Mouse (Mus musculus): ENCODE results near the gene Pfkl. TPM values are rescaled to one million over a fixed set of nuclear protein-coding genes. Genes with fewer than 3 reads are reported as not detected.

The Pfkl gene
- polyA plus RNA-seq (2016; fragmentation: Nextera tagmentation; extraction: Ambion mirVana): 187 and 243 TPM in 2 replicates

- Histone ChIP-seq H3K27me3 (ENCODE audit: insufficient read depth, poor library complexity, severe bottlenecking) (0 out of 2 replicates have a peak, but pooled peaks cover 3% of the 10 kb centered on the region), H3K27ac (peak within 1 kb of the TSS; percentile 98), H3K9me3 (peaks cover 5% of the 10 kb centered on the region; the same call in 1 of the 2 replicates), H3K36me3 (peaks cover 14% of the 10 kb centered on the region), H3K4me3 (peak within 1 kb of the TSS; percentile 87), H3K4me1 (replicated peaks) (peaks cover 54% of the 10 kb centered on the region)
- no peak for DNase-seq (ENCODE audit: low spot score)
- under 1% methylated on average over 9 of the region's 9 CpGs for WGBS
Observed at GRCm38 (mm10) chr10:78009945-78010293, at the start of gene Pfkl. Gene Pfkl (minus strand): TSS chr10:78010083.

GRCm38 (mm10) chr10:78057056-78057455, 47.2 kb upstream of the Pfkl start:
- DNase-seq (ENCODE audit: low spot score): no peak
- WGBS: 90% methylated on average over 8 of the region's 8 CpGs
- Histone ChIP-seq H3K9me3 (no peaks in the 10 kb centered on the region), H3K27me3 (ENCODE audit: insufficient read depth, poor library complexity, severe bottlenecking) (no peaks in the 10 kb centered on the region), H3K4me3 (no peak overlapping the region), H3K4me1 (replicated peaks) (peaks cover 5% of the 10 kb centered on the region), H3K36me3 (no peaks in the 10 kb centered on the region), H3K27ac (no peak overlapping the region)

DNA sequence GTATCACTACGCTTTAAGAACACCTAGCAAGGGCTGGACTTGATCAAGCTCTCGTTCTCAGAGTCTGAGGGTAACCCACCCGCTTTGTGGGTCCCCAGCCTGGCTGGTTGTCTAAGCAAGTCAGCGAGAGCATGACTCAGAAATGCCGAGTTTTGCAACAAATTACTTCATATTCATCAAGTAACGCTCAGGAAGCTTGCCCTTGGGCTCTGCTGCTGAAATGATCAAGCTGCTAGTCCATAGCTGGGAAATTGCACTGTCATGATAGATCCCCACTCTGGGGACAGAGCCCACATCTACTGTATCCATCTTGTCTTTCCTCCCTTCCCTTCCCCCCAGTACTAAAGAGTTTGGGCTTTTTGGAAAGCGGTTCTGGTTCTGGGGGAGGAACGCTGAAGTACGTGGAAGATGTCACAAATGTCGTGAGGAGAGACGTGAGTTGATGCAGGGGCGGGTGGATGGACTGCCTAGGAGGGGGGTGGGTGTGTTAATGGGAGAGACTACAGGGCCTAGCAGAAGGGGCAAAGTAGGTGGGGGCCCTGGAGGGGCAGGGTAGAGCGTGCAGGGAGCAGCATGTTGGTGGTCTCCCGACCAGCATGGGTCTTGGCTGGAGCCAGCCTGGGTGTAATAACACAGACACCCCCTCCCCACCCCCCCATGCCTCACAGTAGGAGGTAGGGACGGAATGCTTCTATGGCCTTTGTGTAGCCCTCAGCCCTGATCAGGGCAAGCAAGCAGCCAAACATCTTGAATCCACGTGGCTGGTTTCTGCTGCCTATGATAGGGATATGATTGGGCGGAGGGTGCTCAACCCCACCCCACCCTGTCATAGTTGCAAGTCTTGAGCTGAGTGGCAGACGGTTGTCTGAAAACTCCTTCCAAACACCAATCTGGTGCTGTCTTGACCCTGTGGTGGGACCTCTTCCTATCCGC, 45.0 kb upstream of the Pfkl start:
- Histone ChIP-seq H3K4me3 (no peak overlapping the region), H3K9me3 (no peaks in the 10 kb centered on the region), H3K36me3 (no peaks in the 10 kb centered on the region), H3K4me1 (replicated peaks) (peaks cover 5% of the 10 kb centered on the region), H3K27ac (no peak overlapping the region), H3K27me3 (ENCODE audit: insufficient read depth, poor library complexity, severe bottlenecking) (no peaks in the 10 kb centered on the region)
- no peak for DNase-seq (ENCODE audit: low spot score)
- 70% methylated on average over 19 of the region's 19 CpGs for WGBS

- WGBS: 62% methylated on average over 11 of the region's 11 CpGs
Observed at GRCm38 (mm10) chr10:78049519-78050035, 39.7 kb upstream of the Pfkl start.

GRCm38 (mm10) chr10:78048061-78048730, 38.3 kb upstream of the Pfkl start:
- no peak overlapping the region for H3K4me3 ChIP-seq
- peaks cover 9% of the 10 kb centered on the region; the same call in 1 of the 2 replicates for H3K27me3 ChIP-seq (ENCODE audit: insufficient read depth, poor library complexity, severe bottlenecking)
- H3K4me1 ChIP-seq (replicated peaks): peaks cover 9% of the 10 kb centered on the region
- no peak for DNase-seq (ENCODE audit: low spot score)
- H3K9me3 ChIP-seq: no peaks in the 10 kb centered on the region
- H3K36me3 ChIP-seq: no peaks in the 10 kb centered on the region
- H3K27ac ChIP-seq: no peak overlapping the region
- 79% methylated on average over 10 of the region's 10 CpGs for WGBS

More at GRCm38 (mm10) chr10:78049519-78050035, 39.7 kb upstream of the Pfkl start:
- Histone ChIP-seq H3K9me3 (no peaks in the 10 kb centered on the region), H3K27ac (no peak overlapping the region), H3K4me1 (replicated peaks) (0 out of 2 replicates have a peak, but pooled peaks cover 2% of the 10 kb centered on the region), H3K27me3 (ENCODE audit: insufficient read depth, poor library complexity, severe bottlenecking) (peaks cover 3% of the 10 kb centered on the region; the same call in 1 of the 2 replicates), H3K36me3 (no peaks in the 10 kb centered on the region), H3K4me3 (no peak overlapping the region)
- no peak for DNase-seq (ENCODE audit: low spot score)

DNA sequence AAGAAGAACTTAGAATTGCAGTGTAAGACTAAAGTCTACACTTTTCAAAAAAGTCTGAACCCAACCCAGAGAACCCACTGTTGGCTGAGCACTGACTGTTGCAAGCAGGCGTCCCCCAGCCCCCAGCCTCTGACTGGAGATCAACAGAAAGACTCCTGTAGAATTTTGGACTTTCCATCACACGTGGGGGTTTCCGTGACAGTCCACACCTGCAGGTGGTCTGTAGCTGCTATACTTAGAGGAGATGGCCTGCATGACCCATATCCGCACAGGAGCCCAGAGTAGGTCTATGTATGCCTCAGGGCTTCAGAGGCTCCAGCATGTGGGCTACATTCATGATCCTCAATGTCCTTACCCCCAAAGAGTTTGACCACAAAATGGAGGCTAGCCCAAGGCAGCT, 36.5 kb upstream of the Pfkl start:
- DNase-seq (ENCODE audit: low spot score): no peak
- WGBS: 85% methylated on average over 4 of the region's 4 CpGs
- H3K4me1 ChIP-seq (replicated peaks): peaks cover 19% of the 10 kb centered on the region
- H3K4me3 ChIP-seq: no peak overlapping the region
- no peaks in the 10 kb centered on the region for H3K9me3 ChIP-seq
- H3K27me3 ChIP-seq (ENCODE audit: insufficient read depth, poor library complexity, severe bottlenecking): peaks cover 23% of the 10 kb centered on the region
- no peaks in the 10 kb centered on the region for H3K36me3 ChIP-seq
- H3K27ac ChIP-seq: no peak overlapping the region

DNA sequence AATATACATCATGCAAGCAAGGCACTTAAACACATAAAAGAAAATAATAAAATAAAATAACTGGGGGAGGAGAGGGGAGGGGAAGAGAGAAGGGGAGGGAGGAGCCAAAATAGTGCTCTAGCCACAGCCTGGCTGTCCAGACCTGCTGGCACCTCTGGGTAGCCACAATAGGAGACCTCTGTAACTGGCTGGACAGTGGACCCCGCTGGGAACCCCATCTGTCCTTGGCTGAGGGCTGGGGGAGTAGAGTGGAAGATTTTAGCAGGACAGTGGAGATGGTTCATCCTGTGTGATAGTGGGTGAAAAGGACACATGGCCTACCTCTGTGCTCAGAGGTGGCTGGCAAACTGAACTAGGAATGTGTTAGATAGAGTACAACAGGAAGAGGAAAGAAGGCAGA, 34.6 kb upstream of the Pfkl start:
- H3K27ac ChIP-seq: no peak overlapping the region

DNA sequence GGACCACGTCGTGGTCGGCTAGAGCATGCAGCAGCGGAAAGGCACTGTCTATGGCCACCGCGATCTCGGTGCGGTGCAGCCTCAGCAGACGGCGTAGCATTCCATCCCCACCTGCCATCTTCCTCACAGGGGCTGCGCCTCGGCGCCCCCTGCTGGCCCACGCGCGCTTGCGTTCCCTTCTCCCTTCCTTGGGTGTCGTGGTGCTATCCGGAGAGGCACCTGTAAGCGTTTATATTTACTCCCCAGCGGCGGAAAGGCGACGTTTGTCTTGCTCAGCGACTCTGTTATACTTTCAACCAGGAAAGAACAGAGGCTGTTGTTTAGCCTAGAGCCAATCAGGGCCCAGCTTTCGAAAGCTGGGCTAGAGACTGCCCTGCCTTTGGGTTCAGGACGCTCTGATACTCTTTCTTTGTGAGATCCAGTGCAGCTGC, 33.5 kb upstream of the Pfkl start, which contains the start of gene Aire:
TSS of gene Aire (minus strand) at position 205 of the 431 bp plus-strand sequence.
- Histone ChIP-seq H3K4me3 (peak within 1 kb of the TSS; percentile 40), H3K36me3 (no peaks in the 10 kb centered on the region), H3K9me3 (no peaks in the 10 kb centered on the region), H3K4me1 (replicated peaks) (peaks cover 18% of the 10 kb centered on the region), H3K27ac (peak within 1 kb of the TSS; percentile 65), H3K27me3 (ENCODE audit: insufficient read depth, poor library complexity, severe bottlenecking) (peaks cover 23% of the 10 kb centered on the region)
- 3% methylated on average over 27 of the region's 27 CpGs for WGBS
- DNase-seq (ENCODE audit: low spot score): peak; percentile 71

More for the DNA sequence above, 34.6 kb upstream of the Pfkl start:
- peaks cover 19% of the 10 kb centered on the region for H3K4me1 ChIP-seq (replicated peaks)
- no peaks in the 10 kb centered on the region for H3K36me3 ChIP-seq
- 88% methylated on average over 1 of the region's 1 CpGs for WGBS
- H3K9me3 ChIP-seq: no peaks in the 10 kb centered on the region
- DNase-seq (ENCODE audit: low spot score): no peak
- peaks cover 23% of the 10 kb centered on the region for H3K27me3 ChIP-seq (ENCODE audit: insufficient read depth, poor library complexity, severe bottlenecking)
- H3K4me3 ChIP-seq: no peak overlapping the region

DNA sequence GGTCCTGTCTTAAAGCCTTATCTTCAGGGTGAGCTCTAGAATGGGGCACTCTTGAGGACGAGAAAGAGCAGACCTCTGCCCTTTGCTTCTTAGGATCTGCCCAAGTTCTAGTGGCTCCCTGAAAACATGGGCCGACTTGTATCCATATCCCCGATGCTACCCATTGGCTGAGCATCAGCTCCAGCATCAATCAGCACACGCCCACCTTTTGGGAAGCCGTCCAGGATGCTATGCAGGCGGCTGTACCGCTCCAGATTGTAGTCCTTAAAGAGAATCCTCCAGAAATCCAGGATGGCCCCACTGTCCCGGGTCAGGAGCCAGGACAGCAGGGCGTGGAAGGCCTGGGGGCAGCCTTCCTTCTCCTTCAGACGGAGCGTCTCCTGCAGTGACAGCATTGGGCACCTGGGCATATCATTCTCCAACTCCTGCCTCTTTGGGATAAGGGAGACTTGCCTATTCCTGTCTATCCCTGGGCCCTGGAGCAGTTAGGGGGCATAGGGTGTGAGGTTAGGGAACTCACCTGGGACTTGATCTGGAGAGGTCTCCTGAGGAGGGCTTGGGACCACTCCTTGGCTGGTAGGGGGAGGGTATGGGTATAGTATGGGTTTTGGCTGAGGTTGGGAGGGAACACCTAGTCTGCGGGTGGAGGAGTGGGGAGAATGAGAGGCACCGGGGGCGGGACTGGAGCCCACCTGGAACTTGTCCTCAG, 33.0 kb upstream of the Pfkl start:
- DNase-seq (ENCODE audit: low spot score): no peak
- H3K4me3 ChIP-seq: peak overlapping the region; percentile 40
- H3K9me3 ChIP-seq: no peaks in the 10 kb centered on the region
- no peaks in the 10 kb centered on the region for H3K36me3 ChIP-seq
- peak overlapping the region; percentile 65 for H3K27ac ChIP-seq
- peaks cover 18% of the 10 kb centered on the region for H3K4me1 ChIP-seq (replicated peaks)
- peaks cover 23% of the 10 kb centered on the region for H3K27me3 ChIP-seq (ENCODE audit: insufficient read depth, poor library complexity, severe bottlenecking)
- WGBS: 61% methylated on average over 14 of the region's 14 CpGs

DNA sequence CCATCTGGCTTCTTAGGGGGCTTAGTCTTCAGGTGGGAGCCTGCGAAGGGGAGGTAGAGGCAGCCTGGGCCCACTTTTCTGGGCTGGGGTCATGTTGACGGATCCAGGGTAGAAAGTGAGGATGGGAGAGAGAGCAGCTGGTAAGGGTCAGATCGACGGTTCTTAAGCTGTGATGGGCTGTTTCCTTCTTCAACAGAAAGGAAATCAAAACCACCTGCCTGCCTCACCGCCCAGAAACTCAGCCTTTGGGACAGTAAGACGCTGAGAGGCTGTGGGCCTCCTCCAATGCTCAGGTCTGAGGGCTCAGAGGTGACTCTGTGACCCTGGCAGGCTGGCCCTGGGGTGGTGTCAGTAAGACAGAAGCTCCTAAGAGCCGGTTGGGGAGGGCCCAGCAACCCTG, 32.2 kb upstream of the Pfkl start:
- H3K36me3 ChIP-seq: no peaks in the 10 kb centered on the region
- H3K27ac ChIP-seq: no peak overlapping the region
- H3K9me3 ChIP-seq: no peaks in the 10 kb centered on the region
- DNase-seq (ENCODE audit: low spot score): no peak
- no peak overlapping the region for H3K4me3 ChIP-seq
- H3K27me3 ChIP-seq (ENCODE audit: insufficient read depth, poor library complexity, severe bottlenecking): peaks cover 23% of the 10 kb centered on the region
- peaks cover 18% of the 10 kb centered on the region for H3K4me1 ChIP-seq (replicated peaks)
- WGBS: 74% methylated on average over 7 of the region's 7 CpGs

DNA sequence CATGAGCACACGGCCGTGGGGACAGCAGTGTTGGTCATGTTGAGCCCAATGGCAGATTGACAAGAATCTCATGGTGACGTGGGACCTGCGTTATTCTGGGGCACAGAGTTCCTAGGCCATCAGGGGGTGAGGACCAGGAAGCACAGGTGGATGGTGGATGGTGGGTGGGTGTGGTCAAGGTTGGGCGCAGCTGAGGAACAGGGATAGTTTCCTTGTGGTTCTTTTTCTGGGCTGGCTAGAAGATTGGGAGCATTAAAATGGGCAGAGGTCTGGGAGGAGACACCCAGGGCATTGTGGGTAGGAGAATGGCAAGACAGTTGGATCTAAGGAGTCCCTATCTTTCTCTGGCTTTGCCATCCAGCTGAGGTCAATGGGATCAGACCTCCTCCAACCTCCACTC, 31.8 kb upstream of the Pfkl start, which contains the start of gene Dnmt3l:
TSS of gene Dnmt3l (plus strand) at position 301 of the 400 bp plus-strand sequence.
- 95% methylated on average over 5 of the region's 5 CpGs for WGBS

GRCm38 (mm10) chr10:78037139-78037538, 27.3 kb upstream of the Pfkl start:
- Histone ChIP-seq H3K27ac (no peak overlapping the region), H3K4me1 (replicated peaks) (peaks cover 3% of the 10 kb centered on the region; the same call in 1 of the 2 replicates), H3K36me3 (no peaks in the 10 kb centered on the region), H3K4me3 (no peak overlapping the region), H3K27me3 (ENCODE audit: insufficient read depth, poor library complexity, severe bottlenecking) (peaks cover 4% of the 10 kb centered on the region), H3K9me3 (no peaks in the 10 kb centered on the region)
- WGBS: 84% methylated on average over 4 of the region's 4 CpGs
- no peak for DNase-seq (ENCODE audit: low spot score)

More for the DNA sequence above, 31.8 kb upstream of the Pfkl start, which contains the start of gene Dnmt3l:
- Histone ChIP-seq H3K9me3 (no peaks in the 10 kb centered on the region), H3K36me3 (no peaks in the 10 kb centered on the region), H3K27ac (no peak within 1 kb of the TSS), H3K27me3 (ENCODE audit: insufficient read depth, poor library complexity, severe bottlenecking) (peaks cover 23% of the 10 kb centered on the region), H3K4me1 (replicated peaks) (peaks cover 18% of the 10 kb centered on the region), H3K4me3 (no peak within 1 kb of the TSS)
- no peak for DNase-seq (ENCODE audit: low spot score)

All from hindbrain, embryonic 10.5 days (tissue).